Comparison of ENCODE assay signal across 34 mouse cellular contexts in the genomic region with DNA sequence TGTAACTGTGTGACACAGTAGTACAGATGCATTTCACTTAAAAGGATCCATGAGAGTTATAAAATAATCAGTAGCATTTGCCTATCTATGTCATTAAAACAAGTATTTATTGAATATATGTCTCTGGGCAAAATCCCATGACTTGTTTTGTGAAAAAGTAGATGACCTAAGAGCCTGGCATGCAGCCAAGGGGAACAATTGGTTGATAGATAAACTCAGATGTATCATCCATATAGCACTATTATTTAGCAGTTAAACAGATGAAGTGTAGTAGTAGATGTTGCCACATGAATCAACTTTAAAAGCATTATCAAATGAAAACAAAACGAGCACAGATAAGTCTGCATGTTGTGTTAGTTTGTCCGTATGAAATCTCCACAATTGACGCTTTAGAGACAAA. TPM values are rescaled to one million over a fixed set of nuclear protein-coding genes. Genes with fewer than 3 reads are reported as not detected.
"Had no signal": no experiment of that assay in that cellular context is flagged by ENCODE, and none has a peak within 500 bp of the region (broad histone marks: within the 10 kb centered on the region; RNA-seq: fewer than 3 reads in every experiment).

No protein-coding gene starts in this region.

- H3K27me3 ChIP-seq: heart, embryonic 12.5 days; hindbrain, embryonic 12.5 days; intestine, embryonic 15.5 days; limb, embryonic 13.5 days; limb, embryonic 15.5 days; liver, embryonic 12.5 days had no signal

- H3K4me1 ChIP-seq: heart, embryonic 10.5 days; heart, embryonic 12.5 days; hindbrain, embryonic 10.5 days; hindbrain, embryonic 12.5 days; intestine, embryonic 15.5 days; kidney, embryonic 15.5 days; limb, embryonic 13.5 days; limb, embryonic 15.5 days; liver, embryonic 12.5 days had no signal

- H3K4me2 ChIP-seq: heart, embryonic 12.5 days; hindbrain, embryonic 12.5 days; hindbrain, embryonic 14.5 days; intestine, embryonic 15.5 days; kidney, embryonic 15.5 days; limb, embryonic 13.5 days; limb, embryonic 15.5 days; liver, embryonic 12.5 days had no signal

- H3K9ac ChIP-seq: heart, embryonic 12.5 days; hindbrain, embryonic 12.5 days; hindbrain, embryonic 14.5 days; intestine, embryonic 15.5 days; kidney, embryonic 15.5 days; limb, embryonic 13.5 days; limb, embryonic 15.5 days; liver, embryonic 12.5 days; liver, embryonic 14.5 days had no signal

- DNase-seq: gastrocnemius, adult 2 months; gastrocnemius, postnatal 10 days; gastrocnemius, postnatal 25 days; heart, adult 18-20 months; heart, postnatal 10 days; heart, postnatal 4 days; kidney, adult 18-20 months; kidney, adult 9 months; kidney, postnatal 14 days; kidney, postnatal 36 days; layer of hippocampus, adult 9-11 months; layer of hippocampus, postnatal 36 days; left cerebral cortex, postnatal 4 days had no signal

- H3K27ac ChIP-seq: gastrocnemius, adult 2 months; heart, embryonic 10.5 days; hindbrain, embryonic 10.5 days; hindbrain, embryonic 12.5 days; hindbrain, embryonic 14.5 days; intestine, embryonic 15.5 days; kidney, embryonic 15.5 days; kidney, postnatal 0 days; limb, embryonic 13.5 days; limb, embryonic 15.5 days; liver, embryonic 12.5 days; liver, embryonic 14.5 days had no signal

- H3K4me3 ChIP-seq: gastrocnemius, adult 2 months; heart, embryonic 10.5 days; heart, embryonic 12.5 days; hindbrain, embryonic 10.5 days; hindbrain, embryonic 12.5 days; intestine, embryonic 15.5 days; kidney, embryonic 15.5 days; limb, embryonic 13.5 days; limb, embryonic 15.5 days; liver, embryonic 12.5 days had no signal

- H3K9me3 ChIP-seq: heart, embryonic 10.5 days; heart, embryonic 12.5 days; hindbrain, embryonic 10.5 days; hindbrain, embryonic 12.5 days; intestine, embryonic 15.5 days; kidney, embryonic 15.5 days; limb, embryonic 13.5 days; limb, embryonic 15.5 days; liver, embryonic 12.5 days had no signal

- H3K36me3 ChIP-seq: heart, embryonic 10.5 days; heart, embryonic 12.5 days; hindbrain, embryonic 10.5 days; hindbrain, embryonic 12.5 days; intestine, embryonic 15.5 days; kidney, embryonic 15.5 days; limb, embryonic 13.5 days; limb, embryonic 15.5 days; liver, embryonic 12.5 days had no signal

- ATAC-seq: hindbrain, embryonic 16.5 days; inflammation-experienced regulatory T-cells, adult 6 months; intestine, embryonic 15.5 days; intestine, postnatal 0 days; liver, embryonic 12.5 days had no signal

RNA-seq across cellular contexts. Expression of a gene that starts 10.4 kb away (rescaled TPM):
- total RNA-seq: gastrocnemius, adult 2 months; gastrocnemius, postnatal 10 days; gastrocnemius, postnatal 25 days; gastrocnemius, postnatal 4 days; granulocyte monocyte progenitor cell, adult 5-6 weeks; layer of hippocampus, adult 18-20 months; left cerebral cortex, adult 18-20 months; liver, adult 2 months had no signal
- polyA plus RNA-seq: inflammation-experienced regulatory T-cells, adult 6 months; intestine, postnatal 0 days; large intestine, adult 2 months had no signal
